Mouse (Mus musculus) c-Kit-negative CD71-positive TER-119-positive erythroid progenitor cells, embryonic 14.5 days (primary cell): ENCODE measurements around the gene Apobec2.

ENCODE experiments used
- DNase-seq: peaks from one replicate; pipeline ENCODE4 v3.0.0-alpha.2; 2013; ENCODE audit warnings: low read depth, low spot score

Gene Apobec2

GRCm38 (mm10) chr17:48437421-48437911, 4.7 kb upstream of the Apobec2 start:
- no peak for DNase-seq

GRCm38 (mm10) chr17:48436487-48436886, 3.8 kb upstream of the Apobec2 start:
- DNase-seq = no peak

GRCm38 (mm10) chr17:48434479-48434878, 1.7 kb upstream of the Apobec2 start:
- no peak for DNase-seq

- DNase-seq = no peak
Observed at GRCm38 (mm10) chr17:48433689-48434330, 1.1 kb upstream of the Apobec2 start.

- no peak for DNase-seq
Observed at GRCm38 (mm10) chr17:48433006-48433655, 401 bp upstream of the Apobec2 start.

- no peak for DNase-seq
Observed at GRCm38 (mm10) chr17:48431054-48431453, 1.7 kb downstream of the Apobec2 start.

GRCm38 (mm10) chr17:48430394-48430793, 2.3 kb downstream of the Apobec2 start:
- no peak for DNase-seq

GRCm38 (mm10) chr17:48427852-48428530, 4.7 kb downstream of the Apobec2 start:
- DNase-seq = no peak

GRCm38 (mm10) chr17:48426991-48427750, 5.6 kb downstream of the Apobec2 start:
- DNase-seq = no peak

GRCm38 (mm10) chr17:48425823-48426612, 6.7 kb downstream of the Apobec2 start:
- no peak for DNase-seq

- DNase-seq = no peak
Observed at GRCm38 (mm10) chr17:48424237-48424636, 8.5 kb downstream of the Apobec2 start.

- DNase-seq = no peak
Observed at GRCm38 (mm10) chr17:48419571-48419970, 13.2 kb downstream of the Apobec2 start.

- no peak for DNase-seq
Observed at GRCm38 (mm10) chr17:48418781-48419180, 13.9 kb downstream of the Apobec2 start.

GRCm38 (mm10) chr17:48418174-48418573, 14.6 kb downstream of the Apobec2 start:
- no peak for DNase-seq

GRCm38 (mm10) chr17:48417521-48417920, 15.2 kb downstream of the Apobec2 start:
- no peak for DNase-seq

- no peak for DNase-seq
Observed at GRCm38 (mm10) chr17:48416425-48417195, 16.1 kb downstream of the Apobec2 start.

GRCm38 (mm10) chr17:48416011-48416410, 16.7 kb downstream of the Apobec2 start:
- DNase-seq = no peak

GRCm38 (mm10) chr17:48411241-48411640, 21.5 kb downstream of the Apobec2 start:
- no peak for DNase-seq

GRCm38 (mm10) chr17:48410299-48410785, 22.4 kb downstream of the Apobec2 start:
- DNase-seq = no peak
